Mouse (Mus musculus): ENCODE measurements around the gene Rasa2. TPM values are rescaled to one million over a fixed set of nuclear protein-coding genes. Genes with fewer than 3 reads are reported as not detected.

The Rasa2 gene
- polyA plus RNA-seq, 1 experiment from 2014 or later = 19.8 TPM

GRCm38 (mm10) chr9:96577674-96578073 is 53.7 kb downstream of the Rasa2 start:
- Histone ChIP-seq H3K4me2 (replicated peaks) (no peak overlapping the region), H3K27me3 (no peaks in the 10 kb centered on the region), H3K4me3 (replicated peaks) (no peak overlapping the region), H3K27ac (replicated peaks) (no peak overlapping the region), H3K4me1 (no peaks in the 10 kb centered on the region), H3K36me3 (peaks cover 11% of the 10 kb centered on the region; the same call in 1 of the 2 replicates), H3K9me3 (replicated peaks) (no peaks in the 10 kb centered on the region), H3K9ac (no peak overlapping the region)
- ATAC-seq (ENCODE audit: insufficient number of reproducible peaks, low FRiP score, low TSS enrichment, low read depth) = no peak
- 51% methylated on average over 6 of the region's 6 CpGs for WGBS

- no peaks in the 10 kb centered on the region for H3K9me3 ChIP-seq (replicated peaks)
- H3K9ac ChIP-seq = no peak overlapping the region
- peaks cover 28% of the 10 kb centered on the region for H3K36me3 ChIP-seq
- no peak for ATAC-seq (ENCODE audit: insufficient number of reproducible peaks, low FRiP score, low TSS enrichment, low read depth)
- no peak overlapping the region for H3K27ac ChIP-seq (replicated peaks)
- H3K4me3 ChIP-seq (replicated peaks) = no peak overlapping the region
- H3K27me3 ChIP-seq = no peaks in the 10 kb centered on the region
- 11% methylated on average over 1 of the region's 1 CpGs for WGBS
- H3K4me1 ChIP-seq = no peaks in the 10 kb centered on the region
- H3K4me2 ChIP-seq (replicated peaks) = no peak overlapping the region
Observed at GRCm38 (mm10) chr9:96573252-96573651, 58.2 kb downstream of the Rasa2 start.

- ATAC-seq (ENCODE audit: insufficient number of reproducible peaks, low FRiP score, low TSS enrichment, low read depth) = no peak
- H3K4me2 ChIP-seq (replicated peaks) = no peak overlapping the region
- 87% methylated on average over 9 of the region's 9 CpGs for WGBS
- H3K9ac ChIP-seq = no peak overlapping the region
- no peaks in the 10 kb centered on the region for H3K27me3 ChIP-seq
- H3K4me1 ChIP-seq = no peaks in the 10 kb centered on the region
- no peaks in the 10 kb centered on the region for H3K9me3 ChIP-seq (replicated peaks)
- H3K4me3 ChIP-seq (replicated peaks) = no peak overlapping the region
- H3K27ac ChIP-seq (replicated peaks) = no peak overlapping the region
- peaks cover 28% of the 10 kb centered on the region for H3K36me3 ChIP-seq
Observed at GRCm38 (mm10) chr9:96572754-96573153, 58.7 kb downstream of the Rasa2 start.

GRCm38 (mm10) chr9:96566470-96566996 is 64.9 kb downstream of the Rasa2 start:
- Histone ChIP-seq H3K4me2 (replicated peaks) (no peak overlapping the region), H3K9me3 (replicated peaks) (no peaks in the 10 kb centered on the region), H3K4me3 (replicated peaks) (no peak overlapping the region), H3K27ac (replicated peaks) (no peak overlapping the region), H3K27me3 (no peaks in the 10 kb centered on the region), H3K9ac (no peak overlapping the region), H3K36me3 (peaks cover 37% of the 10 kb centered on the region), H3K4me1 (no peaks in the 10 kb centered on the region)
- ATAC-seq (ENCODE audit: insufficient number of reproducible peaks, low FRiP score, low TSS enrichment, low read depth) = no peak
- WGBS = 78% methylated on average over 8 of the region's 8 CpGs

- H3K4me2 ChIP-seq (replicated peaks) = no peak overlapping the region
- no peak overlapping the region for H3K27ac ChIP-seq (replicated peaks)
- no peak for ATAC-seq (ENCODE audit: insufficient number of reproducible peaks, low FRiP score, low TSS enrichment, low read depth)
- H3K9ac ChIP-seq = no peak overlapping the region
- 95% methylated on average over 4 of the region's 4 CpGs for WGBS
- no peak overlapping the region for H3K4me3 ChIP-seq (replicated peaks)
- H3K9me3 ChIP-seq (replicated peaks) = no peaks in the 10 kb centered on the region
- peaks cover 44% of the 10 kb centered on the region for H3K36me3 ChIP-seq
- H3K27me3 ChIP-seq = no peaks in the 10 kb centered on the region
- no peaks in the 10 kb centered on the region for H3K4me1 ChIP-seq
Observed at GRCm38 (mm10) chr9:96563501-96563900, 67.9 kb downstream of the Rasa2 start.

- H3K36me3 ChIP-seq = peaks cover 31% of the 10 kb centered on the region
- 87% methylated on average over 6 of the region's 6 CpGs for WGBS
- no peak overlapping the region for H3K9ac ChIP-seq
- H3K4me1 ChIP-seq = no peaks in the 10 kb centered on the region
- ATAC-seq (ENCODE audit: insufficient number of reproducible peaks, low FRiP score, low TSS enrichment, low read depth) = no peak
- H3K27me3 ChIP-seq = no peaks in the 10 kb centered on the region
- no peaks in the 10 kb centered on the region for H3K9me3 ChIP-seq (replicated peaks)
- no peak overlapping the region for H3K4me2 ChIP-seq (replicated peaks)
- H3K27ac ChIP-seq (replicated peaks) = no peak overlapping the region
- H3K4me3 ChIP-seq (replicated peaks) = no peak overlapping the region
Observed at GRCm38 (mm10) chr9:96559148-96559547, 72.3 kb downstream of the Rasa2 start.

- Histone ChIP-seq H3K27ac (replicated peaks) (no peak overlapping the region), H3K9me3 (replicated peaks) (no peaks in the 10 kb centered on the region), H3K4me1 (no peaks in the 10 kb centered on the region), H3K36me3 (peaks cover 26% of the 10 kb centered on the region), H3K9ac (no peak overlapping the region), H3K27me3 (no peaks in the 10 kb centered on the region), H3K4me3 (replicated peaks) (no peak overlapping the region), H3K4me2 (replicated peaks) (no peak overlapping the region)
- 88% methylated on average over 1 of the region's 1 CpGs for WGBS
- no peak for ATAC-seq (ENCODE audit: insufficient number of reproducible peaks, low FRiP score, low TSS enrichment, low read depth)
Observed at GRCm38 (mm10) chr9:96558594-96558993, 72.8 kb downstream of the Rasa2 start.

GRCm38 (mm10) chr9:96554095-96554494 is 77.3 kb downstream of the Rasa2 start:
- no peak overlapping the region for H3K27ac ChIP-seq (replicated peaks)
- ATAC-seq (ENCODE audit: insufficient number of reproducible peaks, low FRiP score, low TSS enrichment, low read depth) = no peak
- no peaks in the 10 kb centered on the region for H3K9me3 ChIP-seq (replicated peaks)
- no peak overlapping the region for H3K9ac ChIP-seq
- no peaks in the 10 kb centered on the region for H3K4me1 ChIP-seq
- WGBS = 77% methylated on average over 1 of the region's 1 CpGs
- H3K36me3 ChIP-seq = peaks cover 24% of the 10 kb centered on the region
- H3K4me2 ChIP-seq (replicated peaks) = no peak overlapping the region
- H3K4me3 ChIP-seq (replicated peaks) = no peak overlapping the region
- H3K27me3 ChIP-seq = no peaks in the 10 kb centered on the region

GRCm38 (mm10) chr9:96545410-96545809 is 86.0 kb downstream of the Rasa2 start:
- Histone ChIP-seq H3K36me3 (peaks cover 37% of the 10 kb centered on the region), H3K9me3 (replicated peaks) (no peaks in the 10 kb centered on the region)

GRCm38 (mm10) chr9:96543643-96544640 is 87.5 kb downstream of the Rasa2 start:
- ATAC-seq (ENCODE audit: insufficient number of reproducible peaks, low FRiP score, low TSS enrichment, low read depth) = no peak; the same call in 1 of the 2 replicates
- Histone ChIP-seq H3K4me1 (no peaks in the 10 kb centered on the region), H3K9me3 (replicated peaks) (no peaks in the 10 kb centered on the region), H3K9ac (no peak overlapping the region), H3K27ac (replicated peaks) (0 out of 2 replicates have a peak overlapping the region, but pooled peaks have one; percentile 5), H3K4me3 (replicated peaks) (peak overlapping the region; percentile 16), H3K4me2 (replicated peaks) (peak overlapping the region; percentile 21; the same call in 1 of the 2 replicates), H3K27me3 (no peaks in the 10 kb centered on the region), H3K36me3 (peaks cover 37% of the 10 kb centered on the region)
- 38% methylated on average over 27 of the region's 27 CpGs for WGBS

More at GRCm38 (mm10) chr9:96545410-96545809, 86.0 kb downstream of the Rasa2 start:
- H3K27me3 ChIP-seq = no peaks in the 10 kb centered on the region
- no peak overlapping the region for H3K9ac ChIP-seq
- no peaks in the 10 kb centered on the region for H3K4me1 ChIP-seq
- WGBS = 89% methylated on average over 13 of the region's 13 CpGs
- no peak overlapping the region for H3K4me3 ChIP-seq (replicated peaks)
- H3K4me2 ChIP-seq (replicated peaks) = no peak overlapping the region
- ATAC-seq (ENCODE audit: insufficient number of reproducible peaks, low FRiP score, low TSS enrichment, low read depth) = no peak
- no peak overlapping the region for H3K27ac ChIP-seq (replicated peaks)

- Histone ChIP-seq H3K27me3 (no peaks in the 10 kb centered on the region), H3K9me3 (replicated peaks) (no peaks in the 10 kb centered on the region), H3K36me3 (peaks cover 15% of the 10 kb centered on the region), H3K4me2 (replicated peaks) (no peak overlapping the region), H3K27ac (replicated peaks) (no peak overlapping the region), H3K9ac (no peak overlapping the region), H3K4me1 (peaks cover 11% of the 10 kb centered on the region), H3K4me3 (replicated peaks) (no peak overlapping the region)
- WGBS = 56% methylated on average over 10 of the region's 10 CpGs
- ATAC-seq (ENCODE audit: insufficient number of reproducible peaks, low FRiP score, low TSS enrichment, low read depth) = no peak
Observed at GRCm38 (mm10) chr9:96538916-96539315, 92.5 kb downstream of the Rasa2 start.

Data from embryonic facial prominence, embryonic 15.5 days (tissue).